Mouse (Mus musculus) megakaryocyte, adult 5-6 weeks (primary cell): ENCODE data around the gene Pdxp. TPM values are rescaled to one million over a fixed set of nuclear protein-coding genes. Genes with fewer than 3 reads are reported as not detected.

ENCODE experiments used
- ATAC-seq: 2 replicates; pipeline ENCODE4 v1.8.0; 2016; ENCODE audit warnings: mild to moderate bottlenecking, inconsistent platforms; ENCODE audit not compliant: poor library complexity, severe bottlenecking
- total RNA-seq, 2 experiments: library from RNA; stranded (forward) in 1 of 2; stranded (reverse) in 1 of 2; fragments of 153-499, 151-499 nt in 1 of 2; fragments of 221-1000, 200-1000 nt in 1 of 2; gene quantifications; 2 replicates each; pipeline versions ENCODE4 v1.2.3 to v1.2.4; 2015 to 2017

Gene Pdxp
- 3.5 and 5.1 TPM in 2 replicates for total RNA-seq (2015)
- 2.1 and 2.6 TPM in 2 replicates for total RNA-seq (2017)

DNA sequence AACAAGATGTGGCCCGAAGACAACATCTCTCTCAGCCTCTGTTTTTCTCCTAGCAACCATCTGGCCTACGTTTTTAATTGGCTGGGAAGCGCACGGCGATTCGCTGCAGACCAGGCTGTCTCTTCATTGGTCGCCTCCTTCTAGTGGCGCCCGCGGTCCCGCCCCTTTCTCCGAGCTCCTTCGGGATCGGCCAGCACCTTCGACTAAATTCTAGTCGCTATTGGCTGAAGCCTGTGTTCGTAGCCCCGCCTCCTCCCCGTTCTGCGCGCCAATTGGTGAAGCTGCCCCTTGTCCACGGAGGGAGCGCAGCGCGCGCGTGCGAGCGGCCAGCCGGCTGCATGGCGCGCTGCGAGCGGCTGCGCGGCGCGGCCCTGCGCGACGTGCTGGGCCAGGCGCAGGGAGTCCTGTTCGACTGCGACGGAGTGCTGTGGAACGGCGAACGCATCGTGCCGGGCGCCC lies at the start of gene Pdxp:
TSS of gene Pdxp (plus strand) at position 288 of the 459 bp plus-strand sequence.
- peak; percentile 89 for ATAC-seq

DNA sequence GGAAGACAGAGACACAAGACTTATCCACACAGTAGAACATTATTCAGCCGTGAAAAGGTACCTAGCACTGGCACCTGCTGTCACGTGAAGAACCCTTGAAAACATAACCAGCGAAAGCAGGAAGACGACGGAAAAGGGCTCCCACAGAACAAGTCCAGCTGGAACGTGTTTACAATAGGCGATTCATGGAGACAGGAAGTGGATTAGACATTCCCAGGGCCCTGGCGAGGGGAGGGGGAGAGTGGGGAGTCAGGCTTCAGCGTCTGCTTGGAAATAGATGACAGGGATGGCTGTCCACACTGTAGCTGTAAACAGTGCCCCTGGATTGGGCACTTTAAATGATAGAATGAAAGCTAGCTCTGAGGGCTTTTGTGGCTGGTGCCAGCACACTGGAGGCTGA lies 45.3 kb upstream of the Pdxp start:
- no peak for ATAC-seq

DNA sequence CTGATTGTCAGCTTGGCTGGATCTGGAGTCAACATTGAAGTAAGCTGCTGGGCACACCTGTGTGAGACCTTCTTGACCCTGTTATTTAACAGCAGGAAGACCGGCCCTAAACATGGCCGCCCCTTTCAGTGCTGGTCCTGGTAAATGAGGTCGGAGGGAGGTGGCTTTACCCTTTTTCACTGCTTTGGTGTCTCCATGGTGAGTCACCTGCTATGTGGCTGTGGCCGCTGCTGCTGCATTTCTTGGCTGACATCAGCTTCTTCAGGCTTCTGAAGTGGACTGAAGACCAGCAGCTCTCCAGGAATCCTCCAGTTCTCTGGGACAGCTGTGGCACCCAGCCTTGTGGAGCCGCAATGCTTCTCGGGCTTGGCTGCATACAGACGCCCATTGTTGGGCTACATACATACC lies 44.9 kb upstream of the Pdxp start:
- ATAC-seq: no peak

DNA sequence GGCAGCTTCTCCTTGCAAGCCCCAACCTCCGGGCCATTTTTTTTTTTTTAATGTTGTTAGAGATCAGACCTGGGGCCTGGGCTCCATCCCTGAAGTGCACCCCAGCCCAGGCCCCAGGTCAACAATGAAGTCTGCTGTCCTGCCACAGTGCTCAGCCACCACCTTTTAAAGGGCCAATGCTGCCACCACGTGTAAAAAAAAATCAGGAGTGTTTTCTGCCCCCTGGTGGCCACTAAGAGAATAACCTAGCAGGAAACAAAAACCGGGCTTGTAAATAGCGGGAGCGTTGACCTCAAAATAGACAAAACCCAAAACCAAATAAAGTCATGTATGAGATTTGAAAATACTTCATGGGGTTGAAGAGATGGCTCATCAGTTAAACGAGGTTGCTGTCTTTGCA lies 43.9 kb upstream of the Pdxp start:
- ATAC-seq: peak; percentile 79

DNA sequence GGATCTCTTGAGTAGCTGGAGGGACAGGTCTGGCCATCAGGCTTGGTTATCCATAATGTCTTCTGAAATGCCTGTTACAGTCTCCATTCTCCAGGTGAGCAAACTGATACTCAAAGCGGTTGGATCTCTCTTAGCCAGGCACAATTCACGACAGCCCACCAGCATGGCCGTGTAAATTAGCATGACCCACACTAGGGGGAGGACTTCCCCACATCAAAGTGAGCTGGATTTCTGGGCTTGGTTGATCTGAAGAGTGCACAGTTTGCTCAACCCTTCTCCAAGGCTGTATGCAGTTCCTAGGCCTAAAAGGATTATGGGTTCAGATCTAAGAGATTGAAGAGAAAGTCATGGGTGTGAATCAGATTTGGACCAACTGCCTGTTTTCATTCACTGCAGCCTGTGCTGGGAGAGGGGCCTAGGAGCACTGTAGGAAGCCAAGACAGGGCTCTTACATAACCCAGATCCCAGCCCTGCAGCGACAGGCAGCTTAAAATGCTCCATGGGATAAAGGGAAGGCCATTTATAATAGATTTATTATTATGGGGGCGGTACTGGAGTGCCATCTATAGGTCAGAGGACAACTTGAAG lies 41.6 kb upstream of the Pdxp start:
- no peak for ATAC-seq

DNA sequence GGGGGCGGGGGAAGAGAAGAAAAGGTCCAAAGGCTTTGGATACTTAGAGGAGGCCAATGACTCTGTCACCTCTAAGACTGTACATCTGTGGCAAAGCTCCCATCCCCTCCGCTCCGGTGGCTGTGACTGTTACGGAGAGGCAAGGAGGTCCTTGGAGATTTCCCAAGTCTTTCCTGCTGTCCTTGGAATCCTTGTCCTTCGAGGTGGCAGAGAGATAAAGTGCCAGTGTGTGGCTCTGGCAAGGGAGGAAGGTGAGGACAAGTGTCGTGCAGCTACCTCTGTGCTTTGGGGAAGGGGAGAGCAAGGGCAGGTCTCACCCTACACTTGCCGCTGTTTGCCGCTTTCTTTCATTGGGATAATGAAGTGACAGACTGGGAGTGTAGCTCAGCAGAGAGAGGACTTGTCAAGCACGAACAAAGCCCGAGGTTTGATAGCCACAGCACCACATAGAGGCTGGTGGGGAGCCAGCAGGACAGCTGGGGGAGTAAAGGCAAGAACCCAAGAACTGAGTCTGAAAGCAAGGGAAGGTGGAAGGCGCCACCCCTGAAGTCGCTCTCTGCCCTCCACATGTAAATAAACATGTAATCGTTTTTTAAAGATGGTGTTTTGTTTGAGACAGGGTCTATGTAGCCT lies 39.8 kb upstream of the Pdxp start:
- no peak for ATAC-seq

DNA sequence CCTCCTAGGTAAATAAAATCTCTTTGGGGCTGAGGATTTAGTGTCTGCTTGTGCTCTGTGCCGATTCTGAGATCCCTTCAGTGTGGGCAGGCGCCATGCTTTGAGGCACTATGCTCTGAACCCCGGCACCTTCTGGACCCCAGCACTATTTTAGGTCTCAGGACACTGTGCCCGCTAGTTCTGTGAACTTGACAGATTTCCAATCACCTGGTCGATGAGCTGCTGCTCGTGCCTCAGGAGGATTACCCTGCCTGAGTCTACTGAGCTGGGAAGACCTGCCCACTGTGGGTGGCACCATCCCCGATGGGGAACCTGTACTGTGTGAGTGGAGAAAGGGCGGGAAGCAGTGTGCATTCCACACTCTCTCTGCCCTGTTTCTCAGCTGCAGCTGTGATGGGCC lies 38.7 kb upstream of the Pdxp start:
- no peak for ATAC-seq

DNA sequence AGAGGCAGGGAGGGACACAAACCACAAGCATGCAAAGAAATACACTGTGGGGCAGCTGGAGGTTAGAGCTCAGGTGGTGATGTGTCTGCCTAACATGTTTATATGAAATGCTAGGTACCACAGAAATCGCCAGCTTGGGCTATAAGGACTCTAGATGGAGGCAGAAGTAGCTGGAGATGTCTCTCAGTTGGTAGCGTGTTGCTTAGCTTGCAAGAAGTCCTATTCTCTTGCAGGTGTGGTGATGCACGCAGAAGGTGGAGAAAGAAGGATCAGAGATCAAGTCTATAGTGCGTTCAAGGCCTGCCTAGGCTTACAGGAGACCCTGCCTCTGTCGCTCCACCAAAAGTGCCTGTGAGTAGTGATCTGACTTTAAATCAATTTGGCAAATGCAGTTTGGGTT lies 38.2 kb upstream of the Pdxp start:
- ATAC-seq: no peak

DNA sequence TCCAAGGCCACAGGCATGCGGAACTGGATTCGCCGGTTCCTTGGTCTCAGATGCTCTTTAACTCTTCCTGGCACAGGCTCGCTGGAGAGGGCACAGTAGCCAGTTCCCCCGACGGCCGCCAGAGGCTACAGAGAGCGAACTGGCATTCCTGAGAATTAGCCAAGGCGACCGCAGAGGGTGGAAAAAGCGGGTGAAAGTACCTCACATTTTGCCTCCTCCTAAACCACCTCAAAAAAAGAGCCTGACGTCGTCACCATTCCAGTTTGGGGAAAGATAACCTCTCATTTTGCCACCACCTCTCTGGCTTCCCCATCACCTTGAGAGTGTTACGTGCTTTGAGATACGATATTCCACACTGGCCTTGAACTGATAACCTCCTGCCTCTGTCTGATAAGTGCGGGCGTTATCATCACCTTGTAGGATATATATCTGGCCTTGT lies 37.4 kb upstream of the Pdxp start:
- ATAC-seq: peak; percentile 39

DNA sequence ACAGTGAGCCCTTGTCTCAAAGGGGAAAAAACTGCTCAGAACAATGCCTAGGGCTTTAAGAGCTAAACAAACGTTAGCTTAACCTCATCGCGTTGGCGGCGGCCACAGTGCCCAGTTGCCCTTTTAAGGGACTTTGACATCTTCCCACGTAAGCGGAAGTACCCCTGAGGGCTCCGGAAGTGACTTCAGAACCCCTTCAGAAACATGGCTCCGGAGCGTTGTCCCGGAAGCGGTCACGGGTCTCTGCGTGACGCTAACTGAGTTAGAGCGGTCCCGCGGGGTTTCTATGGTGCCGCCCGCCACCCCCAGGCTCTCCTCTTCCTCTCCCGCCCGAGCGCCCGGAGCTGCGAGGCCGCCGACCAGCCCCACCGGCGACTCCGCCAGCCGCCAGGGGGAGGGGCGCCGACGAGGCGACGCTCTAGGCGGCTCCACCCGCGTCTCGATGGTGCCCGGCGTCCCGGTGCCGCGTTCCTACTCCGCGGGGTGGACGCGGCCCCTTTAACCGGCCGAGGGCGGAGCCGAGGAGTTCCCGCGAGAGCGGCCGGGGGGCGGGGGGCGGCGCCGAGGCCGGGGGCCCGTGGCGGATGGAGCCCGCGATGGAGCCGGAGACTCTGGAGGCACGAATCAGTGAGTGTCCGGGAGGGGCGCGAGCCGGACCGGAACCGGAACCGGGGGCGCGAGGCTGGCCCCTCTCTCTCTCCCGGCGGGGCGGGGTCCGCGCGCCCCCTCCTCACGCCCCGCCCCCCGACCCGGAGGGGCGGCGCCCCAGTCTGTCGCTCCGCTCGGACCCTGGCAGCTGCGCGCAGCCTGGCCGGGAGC lies 36.5 kb upstream of the Pdxp start, which contains the start of gene Gga1:
TSS of gene Gga1 (plus strand) at position 200 of the 819 bp plus-strand sequence.
- ATAC-seq: peak; percentile 68

DNA sequence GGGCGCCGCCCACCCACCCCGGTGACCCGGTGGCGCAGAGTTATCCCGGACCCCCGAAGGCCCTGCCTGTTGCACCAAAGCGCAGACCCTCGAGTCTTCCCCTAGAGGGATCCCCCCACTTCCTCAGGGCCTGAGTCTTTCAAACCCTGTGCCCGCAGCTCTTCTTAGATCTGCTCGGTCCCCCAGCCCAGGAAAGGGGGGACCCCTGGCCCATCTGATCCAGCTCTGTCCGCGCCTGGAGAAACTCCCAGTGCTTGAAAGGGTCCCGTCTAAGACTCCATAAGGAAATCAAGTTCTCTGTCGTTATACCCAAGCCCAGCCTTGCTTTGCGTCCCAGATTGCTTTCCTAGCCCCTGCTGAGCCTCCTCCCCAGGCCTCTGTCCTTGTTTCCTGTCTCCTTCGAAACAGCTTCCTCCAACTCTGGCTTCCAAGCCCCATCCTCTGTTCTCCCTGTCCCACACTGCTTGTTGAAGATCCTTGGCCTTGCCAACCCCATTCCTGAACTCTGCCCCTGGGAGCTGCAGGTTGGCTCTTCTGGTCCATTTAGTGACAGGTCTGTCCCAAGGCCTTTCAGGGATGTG lies 35.8 kb upstream of the Pdxp start:
- ATAC-seq: no peak

DNA sequence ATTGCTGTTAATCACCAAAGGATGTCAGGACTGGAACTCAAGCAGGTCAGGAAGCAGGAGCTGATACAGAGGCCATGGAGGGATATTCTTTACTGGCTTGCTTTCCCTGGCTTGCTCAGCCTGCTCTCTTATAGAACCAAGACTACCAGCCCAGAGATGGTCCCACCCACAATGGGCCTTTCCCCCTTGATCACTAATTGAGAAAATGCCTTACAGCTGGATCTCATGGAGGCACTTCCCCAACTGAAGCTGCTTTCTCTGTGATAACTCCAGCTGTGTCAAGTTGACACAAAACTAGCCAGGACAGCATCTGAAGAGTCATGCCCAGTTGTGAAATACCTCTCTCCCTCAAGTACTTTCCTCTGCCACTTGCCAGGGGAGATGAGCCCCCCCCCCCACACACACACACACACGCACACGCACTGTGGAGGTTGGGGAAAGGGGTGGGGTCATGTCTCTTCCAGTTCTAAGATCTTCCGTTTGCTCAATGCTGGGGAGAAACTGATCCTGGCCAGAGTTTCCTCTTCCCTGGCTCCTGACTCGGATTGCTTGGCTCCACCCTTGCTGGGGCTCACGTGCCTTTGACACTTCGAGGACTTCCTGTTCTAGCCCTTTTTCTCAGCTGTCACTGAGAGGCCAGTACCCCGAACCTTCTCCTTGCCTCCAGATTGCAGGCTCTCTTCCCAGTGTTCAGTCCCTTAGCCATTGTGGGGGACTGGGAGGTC lies 34.8 kb upstream of the Pdxp start:
- peak; percentile 61 for ATAC-seq

DNA sequence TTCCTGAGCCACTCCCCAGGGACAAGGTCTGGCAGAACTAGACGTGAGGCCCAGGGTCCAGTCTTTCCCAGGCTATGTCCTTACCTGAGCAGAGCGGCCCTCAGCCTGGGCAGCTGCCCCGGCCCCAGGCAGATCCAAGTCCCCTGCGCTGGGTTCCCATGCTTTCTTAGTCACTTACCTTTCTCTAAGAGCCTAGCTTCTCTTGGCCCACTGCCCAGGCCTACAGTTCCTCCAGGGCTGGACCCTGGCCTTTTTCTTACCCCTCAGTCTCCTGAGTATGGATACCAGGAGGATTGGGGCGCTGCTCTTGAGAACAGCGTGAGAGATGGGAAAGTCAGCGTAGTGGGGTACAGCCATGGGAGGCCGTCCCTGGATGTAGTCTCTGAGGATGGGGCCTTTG lies 33.3 kb upstream of the Pdxp start:
- no peak for ATAC-seq

DNA sequence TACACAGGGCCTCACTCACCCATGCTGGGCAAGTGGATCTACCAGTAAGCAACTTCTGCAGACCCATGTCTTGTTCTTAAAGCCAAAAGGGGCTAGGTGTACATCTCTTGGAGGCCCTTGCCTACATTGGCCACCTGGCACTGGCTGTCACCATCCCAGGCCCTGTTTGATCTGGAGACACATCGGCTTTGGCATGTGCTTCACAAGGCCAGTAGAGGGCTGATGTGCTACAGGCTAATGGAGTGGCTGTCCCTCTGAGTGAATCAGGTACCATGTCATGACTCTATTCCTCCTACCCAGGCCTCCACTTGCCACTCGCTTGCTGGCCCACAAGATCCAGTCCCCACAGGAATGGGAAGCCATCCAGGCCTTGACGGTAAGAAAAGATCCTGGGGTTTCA lies 31.9 kb upstream of the Pdxp start:
- ATAC-seq: no peak

DNA sequence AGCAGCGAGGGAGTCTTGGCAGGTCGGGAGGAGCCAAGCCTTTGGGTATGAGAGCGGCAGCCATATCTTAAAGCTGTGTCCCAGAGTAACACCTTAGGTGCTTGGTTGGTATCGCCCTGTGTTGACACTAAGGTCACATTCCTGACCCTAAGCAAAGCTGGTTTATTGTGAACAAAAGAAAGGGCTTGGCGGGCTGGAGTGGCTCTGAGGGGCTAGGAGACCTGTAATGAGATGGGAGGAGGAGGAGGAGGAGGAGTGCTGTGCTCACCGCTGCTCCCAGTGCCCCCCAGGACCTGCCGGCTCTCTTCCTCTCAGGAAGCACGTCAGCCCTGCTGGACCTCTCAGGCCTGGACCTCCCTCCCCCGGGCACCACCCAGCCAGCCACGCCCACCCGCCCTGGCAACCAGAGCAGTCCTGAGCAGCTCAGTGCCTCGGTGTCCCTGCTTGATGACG lies 24.3 kb upstream of the Pdxp start:
- no peak for ATAC-seq

DNA sequence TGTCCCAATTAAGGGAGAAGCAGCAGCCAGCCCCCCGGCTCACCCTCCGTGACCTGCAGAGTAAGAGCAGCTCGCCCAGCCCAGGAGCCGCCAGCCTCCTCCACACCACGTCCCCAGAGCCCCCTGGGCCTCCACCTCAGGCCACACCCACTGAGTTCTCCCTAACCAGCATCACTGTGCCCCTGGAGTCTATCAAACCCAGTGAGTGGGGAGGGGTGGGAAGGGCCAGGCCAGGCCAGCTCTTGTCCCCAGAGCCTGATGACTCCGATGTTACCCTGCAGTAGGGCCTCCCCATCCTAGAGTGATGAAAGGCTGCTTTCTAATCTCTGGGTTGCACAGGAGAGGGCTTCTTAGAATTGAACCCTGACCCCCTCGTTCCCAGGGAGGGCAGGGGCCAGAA lies 21.3 kb upstream of the Pdxp start:
- ATAC-seq: no peak

DNA sequence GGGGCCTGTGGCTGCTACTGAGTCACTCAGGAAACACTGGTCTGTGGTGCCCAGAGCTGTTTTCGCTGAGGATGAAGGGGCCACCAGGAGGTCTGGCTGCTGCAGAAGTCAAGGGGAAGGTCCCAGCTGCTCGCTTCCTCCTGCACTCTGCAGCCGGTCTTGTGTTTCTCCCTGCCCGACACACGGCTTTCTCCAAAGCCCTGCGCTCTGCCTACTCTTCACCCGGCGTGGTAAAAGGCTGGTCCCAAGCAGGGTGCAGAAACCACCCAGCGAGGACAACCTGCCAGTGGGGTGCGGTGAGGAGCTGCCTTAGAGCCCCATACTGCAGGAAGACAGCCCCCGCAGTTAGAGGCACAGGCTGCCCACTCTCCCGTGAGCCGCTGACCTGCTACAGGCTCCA lies 19.0 kb upstream of the Pdxp start:
- peak; percentile 14; the same call in 1 of the 2 replicates for ATAC-seq

DNA sequence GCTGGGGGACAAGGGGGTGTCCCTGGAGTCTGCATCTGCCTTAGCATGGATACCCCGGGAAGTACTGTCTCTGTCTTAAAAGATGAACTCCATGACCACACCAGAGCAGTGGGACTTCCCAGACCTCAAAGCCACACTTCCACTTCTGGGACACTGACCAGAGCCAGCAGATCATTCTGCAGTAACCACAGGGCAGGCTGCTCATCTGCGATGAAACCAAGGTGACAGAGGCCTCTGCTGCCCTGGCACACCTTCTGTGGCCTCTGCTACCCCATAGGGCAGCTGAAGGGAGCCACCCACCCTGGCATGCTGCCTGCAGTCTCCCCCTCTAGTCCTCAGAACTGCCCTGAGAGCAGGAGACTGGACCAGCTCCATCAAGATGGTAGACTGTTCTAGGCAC lies 18.0 kb upstream of the Pdxp start:
- ATAC-seq: peak; percentile 8; the same call in 1 of the 2 replicates

DNA sequence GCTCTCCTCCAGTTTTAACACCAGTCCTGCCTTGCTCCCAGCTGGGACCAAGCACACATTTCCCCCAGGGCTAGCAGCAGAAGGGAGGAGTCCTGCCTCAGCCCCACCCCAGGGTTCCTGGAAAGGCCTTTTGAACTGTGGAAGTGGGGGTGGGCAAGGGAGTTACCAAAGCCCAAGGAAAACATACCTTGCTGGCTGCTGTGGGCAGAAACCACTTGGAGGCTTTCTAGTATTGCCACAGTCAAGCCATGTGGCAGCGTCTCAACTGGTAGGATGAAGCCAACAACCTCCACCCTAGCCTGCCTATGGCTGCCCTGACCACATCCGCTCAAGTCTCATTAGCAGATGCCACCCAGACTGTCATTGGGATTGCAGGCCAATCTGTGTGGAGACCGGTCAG lies 17.6 kb upstream of the Pdxp start:
- ATAC-seq: peak; percentile 49

DNA sequence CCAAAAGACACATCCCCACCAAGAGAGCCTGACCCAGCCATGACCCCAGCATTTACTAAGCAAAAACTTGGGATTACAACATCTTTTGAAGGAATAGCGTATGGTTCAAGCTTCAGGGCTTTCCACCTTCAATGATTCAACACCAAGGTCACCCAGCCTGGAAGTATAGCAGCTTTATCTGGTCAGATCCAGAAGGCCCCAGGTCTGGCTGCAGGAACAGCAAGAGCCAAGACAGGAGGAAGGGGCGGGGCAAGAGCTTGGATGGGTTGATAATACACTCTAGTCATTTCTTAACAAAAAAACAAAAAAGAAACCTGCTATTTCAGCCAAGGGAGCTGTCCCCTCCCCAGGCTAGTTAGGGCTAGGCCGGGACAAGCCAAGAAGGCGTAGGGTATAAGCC lies 16.2 kb upstream of the Pdxp start:
- ATAC-seq: no peak
